Mouse (Mus musculus) myocyte (in vitro differentiated cells): ENCODE results near the gene Ncln. TPM values are rescaled to one million over a fixed set of nuclear protein-coding genes. Genes with fewer than 3 reads are reported as not detected.
A peak's percentile ranks its signal among the peaks of the same experiment; 100 is the strongest.

Source experiments
- H3K27me3 ChIP-seq: one replicate; pipeline ENCODE4 v1.6.1; 2011; ENCODE audit not compliant: control insufficient read depth, insufficient read depth, insufficient read length
- H3K36me3 ChIP-seq: one replicate; pipeline ENCODE4 v1.6.1; 2011; ENCODE audit not compliant: control insufficient read depth, insufficient read depth
- H3K4me2 ChIP-seq: one replicate; pipeline ENCODE4 v1.6.1; 2011; ENCODE audit warnings: low read depth, control low read depth
- H3K4me3 ChIP-seq: one replicate; pipeline ENCODE4 v1.5.1; 2011; ENCODE audit warnings: mild to moderate bottlenecking, control low read depth, moderate library complexity
- H3K79me2 ChIP-seq: one replicate; pipeline ENCODE4 v1.6.1; 2011; ENCODE audit not compliant: control insufficient read depth, insufficient read depth
- H3ac ChIP-seq: one replicate; pipeline ENCODE4 v1.6.1; 2011; ENCODE audit not compliant: control insufficient read depth, insufficient read length
- CEBPB ChIP-seq: IDR thresholded peaks from 2 replicates; pipeline ENCODE4 v1.6.1; 2011; ENCODE audit warnings: mild to moderate bottlenecking, moderate library complexity; ENCODE audit not compliant: poor library complexity, insufficient read depth, severe bottlenecking
- E2F4 ChIP-seq: IDR thresholded peaks from one replicate; pipeline ENCODE4 v1.6.1; 2011; ENCODE audit warnings: mild to moderate bottlenecking, control low read depth, moderate library complexity; ENCODE audit not compliant: insufficient read depth
- MAX ChIP-seq: IDR thresholded peaks from one replicate; pipeline ENCODE4 v1.6.1; 2011; ENCODE audit warnings: low read depth, mild to moderate bottlenecking, control low read depth
- MYOD1 ChIP-seq, 3 experiments: IDR thresholded peaks; one replicate each; pipeline ENCODE4 v1.6.1; 2011; ENCODE audit warnings: control low read depth in 2 of 3, low read depth in 2 of 3, mild to moderate bottlenecking in 2 of 3, moderate library complexity in 1 of 3; ENCODE audit not compliant: insufficient read length in 2 of 3, control insufficient read depth in 1 of 3
- MYOG ChIP-seq, 3 experiments: IDR thresholded peaks; one replicate each; pipeline ENCODE4 v1.6.1; 2011; ENCODE audit warnings: control low read depth in 2 of 3, low read depth in 2 of 3, mild to moderate bottlenecking in 2 of 3; ENCODE audit not compliant: insufficient read length in 2 of 3, control insufficient read depth in 1 of 3, insufficient read depth in 1 of 3
- POLR2A ChIP-seq: IDR thresholded peaks from one replicate; pipeline ENCODE4 v1.6.1; 2011; ENCODE audit warnings: low read depth, mild to moderate bottlenecking, control low read depth, moderate library complexity; ENCODE audit not compliant: insufficient read length
- POLR2AphosphoS2 ChIP-seq: IDR thresholded peaks from one replicate; pipeline ENCODE4 v1.6.1; 2011; ENCODE audit warnings: low read depth, control low read depth; ENCODE audit not compliant: insufficient read length
- REST ChIP-seq: IDR thresholded peaks from one replicate; pipeline ENCODE4 v1.6.1; 2011; ENCODE audit warnings: mild to moderate bottlenecking, control low read depth, moderate library complexity; ENCODE audit not compliant: insufficient read depth, insufficient read length
- SRF ChIP-seq: IDR thresholded peaks from one replicate; pipeline ENCODE4 v1.6.1; 2011; ENCODE audit warnings: low read depth; ENCODE audit not compliant: control insufficient read depth, insufficient read length
- TCF12 ChIP-seq: IDR thresholded peaks from one replicate; pipeline ENCODE4 v1.6.1; 2011; ENCODE audit warnings: mild to moderate bottlenecking, control low read depth; ENCODE audit not compliant: poor library complexity, insufficient read depth, severe bottlenecking
- TCF3 ChIP-seq: IDR thresholded peaks from one replicate; pipeline ENCODE4 v1.6.1; 2011; ENCODE audit warnings: low read depth, control low read depth; ENCODE audit not compliant: insufficient read length
- USF1 ChIP-seq: IDR thresholded peaks from one replicate; pipeline ENCODE4 v1.6.1; 2011; ENCODE audit warnings: low read depth, mild to moderate bottlenecking, control low read depth, moderate library complexity
- polyA plus RNA-seq: library from polyadenylated mRNA; unstranded; fragments of >200 nt; fragmentation: generic; extraction: Trizol; gene quantifications from one replicate; pipeline ENCODE4 v1.2.1, GENCODE M21; 2012; ENCODE audit warnings: missing spikeins

The Ncln gene
- polyA plus RNA-seq, 1 experiment: 153 TPM

DNA sequence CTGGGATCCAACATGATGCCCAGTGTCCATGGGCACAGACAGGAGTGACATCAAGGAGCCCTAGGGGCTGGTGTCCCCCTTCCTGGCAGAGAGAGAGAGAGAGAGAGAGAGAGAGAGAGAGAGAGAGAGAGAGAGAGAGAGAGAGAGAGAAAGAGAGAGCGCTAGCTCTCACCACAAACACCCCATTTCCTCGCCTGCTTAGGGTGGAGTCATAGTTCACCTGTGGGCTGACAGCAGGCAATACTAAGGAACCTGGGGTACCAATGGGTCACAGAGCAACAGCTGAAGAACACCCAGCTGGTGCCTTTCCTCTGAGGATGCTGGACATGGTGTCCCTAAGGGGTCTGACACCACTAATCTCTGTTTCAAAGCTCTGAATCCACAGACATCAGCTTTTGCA, 41.2 kb upstream of the Ncln start:
- Histone ChIP-seq H3K27me3 (no peaks in the 10 kb centered on the region), H3K79me2 (peaks cover 54% of the 10 kb centered on the region), H3ac (no peak overlapping the region), H3K4me2 (no peak overlapping the region), H3K36me3 (no peaks in the 10 kb centered on the region), H3K4me3 (no peak overlapping the region)
- TF ChIP-seq MYOD1 (IDR thresholded peaks at IDR 0.05; ENCODE audit: control insufficient read depth in 1 of 3, insufficient read length in 2 of 3, low read depth in 2 of 3) (no peak), USF1 (no peak), E2F4 (no peak), TCF12 (no peak), MAX (no peak), MYOG (IDR thresholded peaks at IDR 0.05; ENCODE audit: control insufficient read depth in 1 of 3, insufficient read depth in 1 of 3, insufficient read length in 2 of 3, low read depth in 2 of 3) (no peak), POLR2A (no peak)

DNA sequence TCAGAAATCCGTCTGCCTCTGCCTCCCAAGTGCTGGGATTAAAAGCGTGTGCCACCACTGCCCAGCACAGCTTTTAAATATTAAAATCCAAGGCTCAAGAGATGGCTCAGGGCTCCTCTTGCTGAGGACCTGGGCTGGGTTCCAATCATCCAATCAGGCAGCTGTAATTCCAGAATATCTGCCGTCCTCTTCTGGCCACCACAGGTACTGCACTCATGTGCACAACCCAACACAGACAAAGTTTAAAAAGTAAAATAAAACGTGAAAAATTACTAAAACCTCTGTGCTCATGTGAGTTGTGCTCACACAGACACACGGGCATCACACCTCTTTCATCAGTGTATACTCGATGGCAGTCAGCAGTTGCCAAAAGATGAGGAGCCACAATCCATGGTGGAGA, 40.5 kb upstream of the Ncln start:
- Histone ChIP-seq H3K79me2 (peaks cover 47% of the 10 kb centered on the region), H3K4me2 (no peak overlapping the region), H3ac (no peak overlapping the region), H3K4me3 (no peak overlapping the region), H3K36me3 (no peaks in the 10 kb centered on the region), H3K27me3 (no peaks in the 10 kb centered on the region)
- TF ChIP-seq USF1 (no peak), E2F4 (no peak), CEBPB (no peak), MYOD1 (IDR thresholded peaks at IDR 0.05; ENCODE audit: control insufficient read depth in 1 of 3, insufficient read length in 2 of 3, low read depth in 2 of 3) (no peak), REST (no peak), TCF3 (no peak), MAX (no peak)

DNA sequence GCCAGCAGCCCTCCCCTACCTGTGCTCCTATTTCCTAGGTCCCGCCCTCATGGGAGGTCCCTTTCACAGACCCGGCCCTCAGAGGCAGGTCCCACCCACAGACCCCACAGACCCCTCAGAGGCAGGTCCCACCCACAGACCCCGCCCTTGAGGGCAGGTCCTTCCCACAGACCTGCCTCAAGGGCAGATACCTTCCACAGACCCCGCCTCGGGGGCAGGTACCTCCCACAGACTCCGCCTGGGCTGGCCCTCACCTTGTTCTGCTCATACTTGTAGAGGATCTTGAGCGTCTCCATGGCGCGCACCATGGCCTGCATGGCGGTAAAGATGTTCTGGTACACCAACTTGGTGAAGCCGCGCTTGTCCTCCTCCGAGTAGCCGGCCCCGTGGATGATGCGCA, 38.6 kb upstream of the Ncln start:
- no peak overlapping the region for H3ac ChIP-seq
- no peak for TF ChIP-seq TCF12
- no peak for TF ChIP-seq USF1
- no peak for TF ChIP-seq CEBPB
- TF ChIP-seq REST: no peak
- no peak for TF ChIP-seq POLR2A
- no peak for TF ChIP-seq POLR2AphosphoS2
- no peak for TF ChIP-seq MAX
- no peak for TF ChIP-seq MYOG (IDR thresholded peaks at IDR 0.05; ENCODE audit: control insufficient read depth in 1 of 3, insufficient read depth in 1 of 3, insufficient read length in 2 of 3, low read depth in 2 of 3)
- no peak for TF ChIP-seq TCF3
- TF ChIP-seq MYOD1 (IDR thresholded peaks at IDR 0.05; ENCODE audit: control insufficient read depth in 1 of 3, insufficient read length in 2 of 3, low read depth in 2 of 3): no peak
- no peak for TF ChIP-seq E2F4
- TF ChIP-seq SRF: no peak
- no peak overlapping the region for H3K4me3 ChIP-seq
- no peaks in the 10 kb centered on the region for H3K36me3 ChIP-seq
- no peak overlapping the region for H3K4me2 ChIP-seq
- H3K79me2 ChIP-seq: peaks cover 28% of the 10 kb centered on the region
- no peaks in the 10 kb centered on the region for H3K27me3 ChIP-seq

DNA sequence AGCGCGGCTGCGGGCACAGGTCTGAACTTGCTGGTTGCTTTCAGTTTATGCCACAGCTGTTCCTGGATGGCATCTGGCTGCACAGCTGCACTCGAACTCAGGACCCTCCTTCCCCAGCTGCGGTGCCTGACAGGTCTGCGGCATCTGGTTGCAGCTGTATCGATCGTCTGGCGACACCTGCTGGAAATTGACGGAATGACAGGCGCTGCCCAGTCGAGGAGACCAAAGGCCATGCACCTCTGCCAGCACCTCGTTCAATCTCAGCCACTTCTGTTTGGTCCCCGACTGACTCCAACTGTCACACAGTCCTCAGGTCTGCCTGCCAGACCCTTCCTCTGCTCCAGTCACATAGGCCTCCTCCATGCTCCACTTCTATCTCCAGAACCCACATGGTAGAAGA, 30.6 kb upstream of the Ncln start:
- TF ChIP-seq CEBPB: no peak
- TF ChIP-seq TCF3: no peak
- no peak for TF ChIP-seq POLR2AphosphoS2
- no peak for TF ChIP-seq MAX
- TF ChIP-seq MYOG (IDR thresholded peaks at IDR 0.05; ENCODE audit: control insufficient read depth in 1 of 3, insufficient read depth in 1 of 3, insufficient read length in 2 of 3, low read depth in 2 of 3): peak in 2 of 3 experiments; percentile 31 to 50
- no peak for TF ChIP-seq SRF
- TF ChIP-seq TCF12: no peak
- no peak for TF ChIP-seq USF1
- no peak for TF ChIP-seq REST
- TF ChIP-seq POLR2A: no peak
- TF ChIP-seq E2F4: no peak
- TF ChIP-seq MYOD1 (IDR thresholded peaks at IDR 0.05; ENCODE audit: control insufficient read depth in 1 of 3, insufficient read length in 2 of 3, low read depth in 2 of 3): peak in 2 of 3 experiments; percentile 38 to 41

DNA sequence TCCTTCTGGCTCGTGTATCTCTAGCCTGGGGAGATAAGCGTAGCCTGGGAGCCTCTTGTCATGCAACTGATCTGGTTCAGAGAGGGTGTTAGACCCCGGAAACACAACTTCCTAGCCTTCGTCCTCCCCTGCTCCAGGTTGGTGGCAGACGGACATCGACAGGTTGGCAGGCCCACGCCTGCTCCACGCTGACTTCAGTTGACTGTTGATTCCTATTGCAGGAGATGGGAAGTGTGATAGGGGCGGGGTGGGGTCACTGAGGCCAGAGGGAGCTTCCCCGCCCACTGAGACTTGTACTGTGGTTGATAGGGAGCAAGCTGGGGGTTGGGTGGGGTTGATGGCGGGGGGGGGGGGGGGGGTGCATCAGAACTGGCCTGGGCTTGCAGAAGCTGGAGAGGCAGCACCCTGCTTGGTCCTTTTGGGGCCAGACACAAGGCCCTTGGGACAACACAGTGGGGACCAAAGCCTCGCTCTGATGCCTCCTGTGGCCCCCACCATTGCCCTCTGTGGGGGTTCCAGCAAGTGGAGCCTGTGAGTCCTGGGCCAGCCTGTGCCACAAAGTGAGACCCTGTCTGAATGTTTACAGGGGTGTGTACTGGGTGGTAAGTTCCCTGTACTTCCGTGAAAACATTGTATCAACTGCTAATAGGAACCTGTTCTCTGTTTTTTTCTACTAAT, 29.0 kb upstream of the Ncln start:
- no peak for TF ChIP-seq POLR2AphosphoS2
- no peak for TF ChIP-seq REST
- TF ChIP-seq E2F4: no peak
- TF ChIP-seq SRF: no peak
- no peak for TF ChIP-seq MYOD1 (IDR thresholded peaks at IDR 0.05; ENCODE audit: control insufficient read depth in 1 of 3, insufficient read length in 2 of 3, low read depth in 2 of 3)
- no peak for TF ChIP-seq CEBPB
- Histone ChIP-seq H3K4me2 (no peak overlapping the region), H3K36me3 (no peaks in the 10 kb centered on the region), H3K4me3 (no peak overlapping the region), H3K79me2 (no peaks in the 10 kb centered on the region), H3ac (no peak overlapping the region), H3K27me3 (no peaks in the 10 kb centered on the region)

More for the DNA sequence above, 30.6 kb upstream of the Ncln start:
- Histone ChIP-seq H3K36me3 (no peaks in the 10 kb centered on the region), H3K4me2 (no peak overlapping the region), H3ac (no peak overlapping the region), H3K27me3 (no peaks in the 10 kb centered on the region), H3K79me2 (no peaks in the 10 kb centered on the region), H3K4me3 (no peak overlapping the region)
